Mouse (Mus musculus): ENCODE data around the gene Fbxo9. TPM values are rescaled to one million over a fixed set of nuclear protein-coding genes. Genes with fewer than 3 reads are reported as not detected.
"Not testable (repeated sequence)": the region's sequence is repeated elsewhere in the genome, so short reads cannot be mapped to it uniquely, and the experiment has no call there.

Fbxo9 gene
- polyA plus RNA-seq, 1 experiment from 2014 or later: 37.3 TPM

GRCm38 (mm10) chr9:78078240-78078639 lies 30.6 kb downstream of the Fbxo9 start:
- Histone ChIP-seq H3K4me3 (ENCODE audit: low read depth, low read length) (no peak overlapping the region), H3K36me3 (replicated peaks; ENCODE audit: control insufficient read depth, insufficient read depth, low read depth, low read length) (peaks cover under 1% of the 10 kb centered on the region; the same call in 1 of the 2 replicates), H3K27me3 (ENCODE audit: control insufficient read depth, insufficient read depth, low read length) (no peaks in the 10 kb centered on the region), H3K27ac (replicated peaks; ENCODE audit: low read depth, low read length) (no peak overlapping the region), H3K9ac (replicated peaks; ENCODE audit: low read length) (no peak overlapping the region), H3K9me3 (replicated peaks; ENCODE audit: control insufficient read depth, low read length) (no peaks in the 10 kb centered on the region), H3K4me1 (ENCODE audit: control insufficient read depth, insufficient read depth, low read length) (no peaks in the 10 kb centered on the region), H3K4me2 (ENCODE audit: low read depth, low read length) (no peak overlapping the region)
- ATAC-seq (replicated peaks; ENCODE audit: insufficient number of reproducible peaks, low FRiP score, low TSS enrichment, low read depth) (no peak), DNase-seq (ENCODE audit: low spot score) (peak; percentile 50)
- WGBS: 31% methylated on average over 2 of the region's 2 CpGs

GRCm38 (mm10) chr9:78075256-78075655 lies 33.6 kb downstream of the Fbxo9 start:
- Histone ChIP-seq H3K4me1 (ENCODE audit: control insufficient read depth, insufficient read depth, low read length) (no peaks in the 10 kb centered on the region), H3K27me3 (ENCODE audit: control insufficient read depth, insufficient read depth, low read length) (no peaks in the 10 kb centered on the region), H3K27ac (replicated peaks; ENCODE audit: low read depth, low read length) (no peak overlapping the region), H3K4me2 (ENCODE audit: low read depth, low read length) (no peak overlapping the region), H3K9me3 (replicated peaks; ENCODE audit: control insufficient read depth, low read length) (no peaks in the 10 kb centered on the region), H3K4me3 (ENCODE audit: low read depth, low read length) (no peak overlapping the region), H3K9ac (replicated peaks; ENCODE audit: low read length) (no peak overlapping the region), H3K36me3 (replicated peaks; ENCODE audit: control insufficient read depth, insufficient read depth, low read depth, low read length) (no peaks in the 10 kb centered on the region)
- 86% methylated on average over 3 of the region's 3 CpGs for WGBS
- no peak for ATAC-seq (replicated peaks; ENCODE audit: insufficient number of reproducible peaks, low FRiP score, low TSS enrichment, low read depth)
- DNase-seq (ENCODE audit: low spot score): no peak

DNA sequence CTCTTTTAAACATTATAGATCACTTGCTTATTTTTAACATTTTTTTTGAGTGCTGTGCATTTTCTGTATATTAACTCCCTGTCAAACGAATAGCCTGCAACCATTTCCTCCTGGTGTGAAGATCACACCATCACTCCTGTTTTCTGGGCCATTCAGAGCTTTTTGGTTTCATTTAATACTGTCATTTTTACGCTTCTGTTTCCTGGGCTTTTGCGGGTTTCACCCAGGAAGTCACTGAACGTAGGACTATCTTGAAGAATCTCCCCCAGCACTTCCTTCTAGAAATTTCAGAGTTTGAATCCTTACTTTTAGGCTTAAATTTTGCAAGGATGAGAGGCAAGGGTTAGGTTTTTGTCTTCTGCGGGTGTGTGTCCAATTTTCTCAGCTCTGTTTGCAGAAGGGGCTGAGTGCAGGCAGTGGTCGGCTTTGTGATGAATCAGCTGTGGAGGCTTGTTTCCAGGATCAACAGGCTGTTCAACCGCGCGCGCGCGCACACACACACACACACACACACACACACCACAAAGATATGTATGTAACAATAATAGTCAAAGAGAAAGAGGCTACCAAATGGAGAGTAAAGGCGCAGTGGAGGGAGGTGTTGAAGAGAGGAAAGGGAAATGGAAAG lies 35.0 kb downstream of the Fbxo9 start:
- ATAC-seq (replicated peaks; ENCODE audit: insufficient number of reproducible peaks, low FRiP score, low TSS enrichment, low read depth) (no peak), DNase-seq (ENCODE audit: low spot score) (no peak)
- Histone ChIP-seq H3K27me3 (ENCODE audit: control insufficient read depth, insufficient read depth, low read length) (no peaks in the 10 kb centered on the region), H3K27ac (replicated peaks; ENCODE audit: low read depth, low read length) (no peak overlapping the region), H3K9me3 (replicated peaks; ENCODE audit: control insufficient read depth, low read length) (no peaks in the 10 kb centered on the region), H3K9ac (replicated peaks; ENCODE audit: low read length) (no peak overlapping the region), H3K36me3 (replicated peaks; ENCODE audit: control insufficient read depth, insufficient read depth, low read depth, low read length) (no peaks in the 10 kb centered on the region), H3K4me2 (ENCODE audit: low read depth, low read length) (no peak overlapping the region), H3K4me3 (ENCODE audit: low read depth, low read length) (no peak overlapping the region), H3K4me1 (ENCODE audit: control insufficient read depth, insufficient read depth, low read length) (no peaks in the 10 kb centered on the region)
- WGBS: 93% methylated on average over 13 of the region's 13 CpGs

DNA sequence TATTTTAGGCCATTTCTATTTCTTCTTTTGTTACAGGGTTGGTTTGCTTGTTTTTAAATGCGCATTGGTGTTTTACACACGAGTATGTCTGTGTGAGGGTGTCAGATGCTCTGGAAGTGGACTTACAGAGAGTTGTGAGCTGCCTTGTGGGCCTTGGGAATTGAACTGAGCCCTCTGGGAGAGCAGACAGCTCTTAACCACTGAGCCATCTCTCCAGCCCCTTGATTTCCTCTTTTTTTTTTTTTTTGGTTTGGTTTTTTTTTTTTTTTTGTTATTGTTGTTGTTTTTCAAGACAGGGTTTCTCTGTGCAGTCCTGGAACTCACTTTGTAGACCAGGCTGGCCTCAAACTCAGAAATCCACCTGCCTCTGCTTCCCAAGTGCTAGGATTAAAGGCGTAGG lies 35.6 kb downstream of the Fbxo9 start:
- H3K4me1 ChIP-seq (ENCODE audit: control insufficient read depth, insufficient read depth, low read length); ATAC-seq (replicated peaks; ENCODE audit: insufficient number of reproducible peaks, low FRiP score, low TSS enrichment, low read depth); H3K9me3 ChIP-seq (replicated peaks; ENCODE audit: control insufficient read depth, low read length); DNase-seq (ENCODE audit: low spot score); H3K9ac ChIP-seq (replicated peaks; ENCODE audit: low read length); H3K27me3 ChIP-seq (ENCODE audit: control insufficient read depth, insufficient read depth, low read length); H3K27ac ChIP-seq (replicated peaks; ENCODE audit: low read depth, low read length); H3K4me3 ChIP-seq (ENCODE audit: low read depth, low read length); H3K4me2 ChIP-seq (ENCODE audit: low read depth, low read length); H3K36me3 ChIP-seq (replicated peaks; ENCODE audit: control insufficient read depth, insufficient read depth, low read depth, low read length): not testable (repeated sequence)
- WGBS: 85% methylated on average over 3 of the region's 3 CpGs

- DNase-seq (ENCODE audit: low spot score): no peak
- no peak for ATAC-seq (replicated peaks; ENCODE audit: insufficient number of reproducible peaks, low FRiP score, low TSS enrichment, low read depth)
- Histone ChIP-seq H3K9me3 (replicated peaks; ENCODE audit: control insufficient read depth, low read length) (no peaks in the 10 kb centered on the region), H3K4me2 (ENCODE audit: low read depth, low read length) (no peak overlapping the region), H3K27ac (replicated peaks; ENCODE audit: low read depth, low read length) (no peak overlapping the region), H3K9ac (replicated peaks; ENCODE audit: low read length) (no peak overlapping the region), H3K4me3 (ENCODE audit: low read depth, low read length) (no peak overlapping the region), H3K4me1 (ENCODE audit: control insufficient read depth, insufficient read depth, low read length) (no peaks in the 10 kb centered on the region), H3K27me3 (ENCODE audit: control insufficient read depth, insufficient read depth, low read length) (no peaks in the 10 kb centered on the region), H3K36me3 (replicated peaks; ENCODE audit: control insufficient read depth, insufficient read depth, low read depth, low read length) (no peaks in the 10 kb centered on the region)
- WGBS: 88% methylated on average over 4 of the region's 4 CpGs
Observed at GRCm38 (mm10) chr9:78071626-78072025, 37.2 kb downstream of the Fbxo9 start.

DNA sequence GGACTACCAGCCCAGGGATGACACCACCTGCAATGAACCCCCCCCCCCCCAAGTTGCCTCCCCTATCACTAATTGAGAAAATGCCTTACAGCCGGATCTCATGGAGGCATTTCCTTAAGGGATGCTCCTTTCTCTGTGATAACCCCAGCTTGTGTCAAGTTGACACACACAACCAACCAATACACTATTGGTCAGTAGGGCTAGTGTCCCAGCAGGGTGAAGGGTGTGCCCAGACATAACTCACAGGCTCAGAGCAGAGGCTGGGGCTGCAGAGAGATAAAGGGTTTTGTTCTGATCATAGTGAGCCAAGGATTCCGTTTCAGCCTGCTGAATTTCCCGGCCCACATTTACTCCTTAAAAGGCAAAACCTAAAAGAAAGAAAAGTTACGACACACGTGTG lies 38.4 kb downstream of the Fbxo9 start:
- H3K4me3 ChIP-seq (ENCODE audit: low read depth, low read length): no peak overlapping the region
- no peak overlapping the region for H3K4me2 ChIP-seq (ENCODE audit: low read depth, low read length)
- H3K4me1 ChIP-seq (ENCODE audit: control insufficient read depth, insufficient read depth, low read length): no peaks in the 10 kb centered on the region
- no peak overlapping the region for H3K27ac ChIP-seq (replicated peaks; ENCODE audit: low read depth, low read length)
- no peak for DNase-seq (ENCODE audit: low spot score)
- no peaks in the 10 kb centered on the region for H3K9me3 ChIP-seq (replicated peaks; ENCODE audit: control insufficient read depth, low read length)
- no peak for ATAC-seq (replicated peaks; ENCODE audit: insufficient number of reproducible peaks, low FRiP score, low TSS enrichment, low read depth)
- H3K9ac ChIP-seq (replicated peaks; ENCODE audit: low read length): no peak overlapping the region
- H3K36me3 ChIP-seq (replicated peaks; ENCODE audit: control insufficient read depth, insufficient read depth, low read depth, low read length): no peaks in the 10 kb centered on the region
- H3K27me3 ChIP-seq (ENCODE audit: control insufficient read depth, insufficient read depth, low read length): no peaks in the 10 kb centered on the region
- WGBS: 72% methylated on average over 5 of the region's 5 CpGs

GRCm38 (mm10) chr9:78064121-78064520 lies 44.7 kb downstream of the Fbxo9 start:
- whole genome bisulfite sequencing: 56% methylated on average over 10 of the region's 10 CpGs
- no peaks in the 10 kb centered on the region for H3K4me1 ChIP-seq (ENCODE audit: control insufficient read depth, insufficient read depth, low read length)
- no peak overlapping the region for H3K4me2 ChIP-seq (ENCODE audit: low read depth, low read length)

DNA sequence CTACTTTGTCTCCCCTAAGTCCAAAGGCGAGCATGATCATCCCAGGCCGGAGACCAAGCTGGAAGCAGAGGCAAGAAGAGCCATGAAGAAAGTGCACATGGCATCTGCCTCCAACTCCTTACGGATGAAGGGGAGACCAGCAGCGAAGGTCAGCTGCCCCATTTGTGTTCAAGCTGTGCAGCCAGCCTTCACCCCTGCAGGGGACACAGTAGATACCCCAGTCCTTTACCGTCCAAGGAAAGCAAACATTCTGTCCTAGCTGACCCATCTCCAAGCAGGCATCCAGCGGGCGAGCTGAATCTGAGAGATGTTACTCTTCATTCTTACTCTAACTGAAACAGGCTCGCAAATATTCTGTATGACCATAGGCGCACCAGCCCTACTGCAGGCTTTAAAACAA lies 46.5 kb downstream of the Fbxo9 start:
- Histone ChIP-seq H3K27me3 (ENCODE audit: control insufficient read depth, insufficient read depth, low read length) (no peaks in the 10 kb centered on the region), H3K4me2 (ENCODE audit: low read depth, low read length) (no peak overlapping the region)
- no peak for ATAC-seq (replicated peaks; ENCODE audit: insufficient number of reproducible peaks, low FRiP score, low TSS enrichment, low read depth)

More at GRCm38 (mm10) chr9:78064121-78064520, 44.7 kb downstream of the Fbxo9 start:
- Histone ChIP-seq H3K9ac (replicated peaks; ENCODE audit: low read length) (no peak overlapping the region), H3K27ac (replicated peaks; ENCODE audit: low read depth, low read length) (no peak overlapping the region), H3K27me3 (ENCODE audit: control insufficient read depth, insufficient read depth, low read length) (no peaks in the 10 kb centered on the region), H3K9me3 (replicated peaks; ENCODE audit: control insufficient read depth, low read length) (no peaks in the 10 kb centered on the region), H3K4me3 (ENCODE audit: low read depth, low read length) (no peak overlapping the region), H3K36me3 (replicated peaks; ENCODE audit: control insufficient read depth, insufficient read depth, low read depth, low read length) (no peaks in the 10 kb centered on the region)
- ATAC-seq (replicated peaks; ENCODE audit: insufficient number of reproducible peaks, low FRiP score, low TSS enrichment, low read depth) (no peak), DNase-seq (ENCODE audit: low spot score) (peak; percentile 47)

More for the DNA sequence above, 46.5 kb downstream of the Fbxo9 start:
- Histone ChIP-seq H3K36me3 (replicated peaks; ENCODE audit: control insufficient read depth, insufficient read depth, low read depth, low read length) (no peaks in the 10 kb centered on the region), H3K9me3 (replicated peaks; ENCODE audit: control insufficient read depth, low read length) (no peaks in the 10 kb centered on the region), H3K9ac (replicated peaks; ENCODE audit: low read length) (no peak overlapping the region), H3K4me1 (ENCODE audit: control insufficient read depth, insufficient read depth, low read length) (no peaks in the 10 kb centered on the region), H3K4me3 (ENCODE audit: low read depth, low read length) (no peak overlapping the region), H3K27ac (replicated peaks; ENCODE audit: low read depth, low read length) (no peak overlapping the region)
- DNase-seq (ENCODE audit: low spot score): no peak
- 81% methylated on average over 9 of the region's 9 CpGs for WGBS

All from embryonic facial prominence, embryonic 11.5 days (tissue).